Comparison of ENCODE assay signal across 9 mouse cellular contexts in the genomic region with DNA sequence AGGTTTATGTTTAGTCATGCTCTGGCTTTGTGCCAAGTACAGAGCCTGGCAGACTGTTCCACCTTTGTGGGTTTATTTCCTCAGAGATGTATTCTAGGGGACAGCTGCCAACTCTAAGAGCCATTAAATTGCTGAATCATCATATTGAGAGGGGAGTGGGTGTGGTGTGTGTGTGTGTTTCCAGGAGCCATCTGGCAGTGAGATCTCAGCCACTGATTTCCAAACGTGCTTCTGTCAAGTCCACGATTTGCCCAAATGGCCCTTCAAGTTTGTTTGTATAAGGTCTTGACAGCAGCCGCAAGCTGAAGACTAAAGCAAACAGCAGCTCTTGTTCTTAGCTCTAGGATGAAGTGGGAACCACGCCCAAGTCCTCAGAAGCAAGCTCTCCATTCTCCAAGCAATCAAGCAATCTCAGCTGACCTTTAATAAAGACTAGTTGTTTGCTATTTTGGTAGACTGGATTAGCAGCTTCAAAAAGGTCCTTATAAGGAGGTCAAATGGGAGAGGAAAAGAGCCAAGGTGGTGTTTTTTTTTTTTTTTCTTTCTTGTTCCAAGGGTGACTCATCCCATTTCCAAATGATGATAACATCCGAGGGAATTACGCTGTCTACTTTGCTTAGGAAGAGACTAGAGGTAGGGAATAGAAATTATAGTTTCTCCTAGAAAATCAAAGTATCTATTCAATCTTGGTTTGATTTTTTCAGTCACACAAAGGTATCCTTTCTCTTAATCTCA. TPM values are rescaled to one million over a fixed set of nuclear protein-coding genes. Genes with fewer than 3 reads are reported as not detected.
DNase-seq lines count a peak whose midpoint lies in the region; ATAC-seq and TF ChIP-seq lines count a peak whose summit lies in the region.
"Had no signal": no experiment of that assay in that cellular context is flagged by ENCODE, and none has a peak within 500 bp of the region (broad histone marks: within the 10 kb centered on the region; RNA-seq: fewer than 3 reads in every experiment).

No protein-coding gene starts in this region.

- intact Hi-C loops in left cerebral cortex, postnatal 4 days (cut with DNase I), result no loop called here

- no peaks in the 10 kb centered on the region for H3K9me3 ChIP-seq in kidney, embryonic 14.5 days (ENCODE audit: control insufficient read depth, low read length)
- H3K9me3 ChIP-seq in hindbrain, embryonic 16.5 days (ENCODE audit: control insufficient read depth, low read length), result no peaks in the 10 kb centered on the region
- H3K9me3 ChIP-seq in stomach, postnatal 0 days (ENCODE audit: control insufficient read depth, low read length), result no peaks in the 10 kb centered on the region
- H3K9me3 ChIP-seq: limb, embryonic 13.5 days had no signal

- CTCF ChIA-PET in Patski (lab: Charles Lee), result interaction anchor here (1.5 to 2.8 kb wide), 2 partner anchors 11 to 13 kb away, joined by 4 to 10 read pairs; no protein-coding TSS in a partner anchor

- H3K4me3 ChIP-seq in kidney, adult 2 months (ENCODE audit: insufficient read depth, low read depth, low read length), result no peak overlapping the region
- no peak overlapping the region for H3K4me3 ChIP-seq in kidney, embryonic 14.5 days (ENCODE audit: low read length)
- H3K4me3 ChIP-seq in hindbrain, embryonic 16.5 days (ENCODE audit: low read length), result no peak overlapping the region
- H3K4me3 ChIP-seq in stomach, postnatal 0 days (ENCODE audit: low read depth, low read length), result no peak overlapping the region
- H3K4me3 ChIP-seq: limb, embryonic 13.5 days had no signal

- H3K27me3 ChIP-seq in kidney, adult 2 months (replicated peaks; ENCODE audit: control insufficient read depth, insufficient read depth, low read length), result no peaks in the 10 kb centered on the region; the same call in 1 of the 2 replicates
- H3K27me3 ChIP-seq in kidney, embryonic 14.5 days (ENCODE audit: control insufficient read depth, insufficient read depth, low read length), result no peaks in the 10 kb centered on the region
- no peaks in the 10 kb centered on the region for H3K27me3 ChIP-seq in Patski
- no peaks in the 10 kb centered on the region for H3K27me3 ChIP-seq in hindbrain, embryonic 16.5 days (replicated peaks; ENCODE audit: control insufficient read depth, insufficient read depth, low read length)
- no peaks in the 10 kb centered on the region for H3K27me3 ChIP-seq in stomach, postnatal 0 days (ENCODE audit: control insufficient read depth, insufficient read depth, low read length)
- H3K27me3 ChIP-seq: limb, embryonic 13.5 days had no signal

- no peak for TF ChIP-seq EP300 in stomach, postnatal 0 days (optimal IDR thresholded peaks at IDR 0.05)

- H3K36me3 ChIP-seq in kidney, adult 2 months (ENCODE audit: control insufficient read depth, insufficient read depth, low read length), result no peaks in the 10 kb centered on the region
- H3K36me3 ChIP-seq in kidney, embryonic 14.5 days (ENCODE audit: control insufficient read depth, insufficient read depth, low read length), result no peaks in the 10 kb centered on the region
- H3K36me3 ChIP-seq in hindbrain, embryonic 16.5 days (ENCODE audit: control insufficient read depth, insufficient read depth, low read length), result no peaks in the 10 kb centered on the region
- H3K36me3 ChIP-seq in stomach, postnatal 0 days (ENCODE audit: control insufficient read depth, insufficient read depth, low read length), result no peaks in the 10 kb centered on the region
- H3K36me3 ChIP-seq: limb, embryonic 13.5 days had no signal

- DNase-seq in kidney, adult 2 months, result peak; percentile 40
- DNase-seq in Patski (ENCODE audit: low read depth, low spot score), result peak; percentile 65
- DNase-seq in left cerebral cortex, postnatal 4 days, result peak; percentile 35
- peak; percentile 61 for DNase-seq in stomach, postnatal 0 days (ENCODE audit: low spot score)
- DNase-seq in thymus, postnatal 0 days (ENCODE audit: low spot score), result no peak

- H3K4me2 ChIP-seq in kidney, embryonic 14.5 days (replicated peaks; ENCODE audit: low read depth, low read length), result no peak overlapping the region
- no peak overlapping the region for H3K4me2 ChIP-seq in hindbrain, embryonic 16.5 days (ENCODE audit: low read length)
- no peak overlapping the region for H3K4me2 ChIP-seq in stomach, postnatal 0 days (replicated peaks; ENCODE audit: low read depth)
- H3K4me2 ChIP-seq: limb, embryonic 13.5 days had no signal

- 28% methylated on average over 6 of the region's 6 CpGs for WGBS in kidney, adult 2 months
- 34% methylated on average over 6 of the region's 6 CpGs for WGBS in kidney, embryonic 14.5 days
- 40% methylated on average over 6 of the region's 6 CpGs for WGBS in hindbrain, embryonic 16.5 days
- 10% methylated on average over 6 of the region's 6 CpGs for WGBS in stomach, postnatal 0 days

- no peaks in the 10 kb centered on the region; the same call in 1 of the 2 replicates for H3K4me1 ChIP-seq in kidney, adult 2 months (ENCODE audit: control insufficient read depth, insufficient read depth, low read length)
- H3K4me1 ChIP-seq in kidney, embryonic 14.5 days (ENCODE audit: control insufficient read depth, insufficient read depth, low read length), result no peaks in the 10 kb centered on the region
- H3K4me1 ChIP-seq in hindbrain, embryonic 16.5 days (ENCODE audit: control insufficient read depth, insufficient read depth, low read depth, low read length), result no peaks in the 10 kb centered on the region
- H3K4me1 ChIP-seq in stomach, postnatal 0 days (replicated peaks; ENCODE audit: control insufficient read depth, insufficient read depth), result no peaks in the 10 kb centered on the region

- no peak overlapping the region for H3K27ac ChIP-seq in kidney, adult 2 months (ENCODE audit: insufficient read depth, low read depth, low read length)
- H3K27ac ChIP-seq in kidney, embryonic 14.5 days (ENCODE audit: low read depth, low read length), result no peak overlapping the region
- H3K27ac ChIP-seq in hindbrain, embryonic 16.5 days (ENCODE audit: low read depth, low read length), result no peak overlapping the region
- H3K27ac ChIP-seq in stomach, postnatal 0 days (replicated peaks), result no peak overlapping the region
- H3K27ac ChIP-seq: limb, embryonic 13.5 days had no signal

- no peak for ATAC-seq in kidney, embryonic 14.5 days (ENCODE audit: low FRiP score, low TSS enrichment)
- ATAC-seq in Patski, result peak; percentile 47
- ATAC-seq in common myeloid progenitor, adult 5-6 weeks (replicated peaks; ENCODE audit: low read depth, poor library complexity, severe bottlenecking), result peak; percentile 54
- peak; percentile 37; the same call in 1 of the 2 replicates for ATAC-seq in hindbrain, embryonic 16.5 days
- ATAC-seq in stomach, postnatal 0 days (ENCODE audit: low FRiP score, low TSS enrichment), result peak; percentile 83

- in situ Hi-C loops in Patski (cut with MboI; ENCODE audit: low pct_unique_long_range_greater_than_20kb), result no loop called here

- POLR2A ChIA-PET in Patski (lab: Charles Lee), result interaction anchor here (0.6 to 0.9 kb wide), 4 partner anchors 13 to 530 kb away, joined by 3 to 6 read pairs (median 3); no protein-coding TSS in a partner anchor

- no peak for TF ChIP-seq POLR2A in kidney, adult 2 months (IDR thresholded peaks at IDR 0.05; ENCODE audit: low read depth, low read length)

- no peak overlapping the region for H3K9ac ChIP-seq in kidney, embryonic 14.5 days (ENCODE audit: low read depth, low read length)
- H3K9ac ChIP-seq in hindbrain, embryonic 16.5 days (ENCODE audit: low read depth, low read length), result no peak overlapping the region
- no peak overlapping the region for H3K9ac ChIP-seq in stomach, postnatal 0 days (ENCODE audit: low read length)
- H3K9ac ChIP-seq: limb, embryonic 13.5 days had no signal

- no peak for TF ChIP-seq CTCF in kidney, adult 2 months (conservative IDR thresholded peaks at IDR 0.05; ENCODE audit: insufficient read depth, insufficient read length, low read depth, low read length)
- no peak for TF ChIP-seq CTCF in Patski (IDR thresholded peaks at IDR 0.05)
- no peak for TF ChIP-seq CTCF in stomach, postnatal 0 days (IDR thresholded peaks at IDR 0.05; ENCODE audit: low read depth)

RNA-seq across cellular contexts. Expression of a gene that starts 55.5 kb away (rescaled TPM):
- polyA plus RNA-seq in kidney, adult 2 months (2012; rRNA removed), result 0.48 and 0.67 TPM in 2 replicates
- 0.94 and 2.2 TPM in 2 replicates for polyA plus RNA-seq in kidney, embryonic 14.5 days (2014; fragmentation: Nextera tagmentation; extraction: Ambion mirVana)
- polyA plus RNA-seq in Patski (2021), result 0.33 TPM
- 0.78 and 0.82 TPM in 2 replicates for total RNA-seq in common myeloid progenitor, adult 5-6 weeks (2017)
- polyA plus RNA-seq in hindbrain, embryonic 16.5 days (2015; fragmentation: Nextera tagmentation; extraction: Ambion mirVana), result 9.0 and 9.5 TPM in 2 replicates
- 10 to 100 TPM; 20.6 to 20.7 TPM for total RNA-seq in left cerebral cortex, postnatal 4 days (2021)
- 1.9 and 2.0 TPM in 2 replicates for polyA plus RNA-seq in stomach, postnatal 0 days (2015; fragmentation: Nextera tagmentation; extraction: Ambion mirVana)
- polyA plus RNA-seq in thymus, postnatal 0 days (2015; fragmentation: Nextera tagmentation; extraction: Ambion mirVana), result 0.59 and 0.60 TPM in 2 replicates
